Mouse (Mus musculus) subcutaneous adipose tissue, adult 2 months (tissue): ENCODE results near the gene Kdelc2. TPM values are rescaled to one million over a fixed set of nuclear protein-coding genes. Genes with fewer than 3 reads are reported as not detected.

ENCODE experiments used
- polyA plus RNA-seq: library from polyadenylated mRNA; depleted of rRNA; stranded (reverse); fragments of >200 nt; gene quantifications from 2 replicates; pipeline ENCODE4 v1.2.3, GENCODE M21; 2012; ENCODE audit warnings: low replicate concordance; rRNA removed

Kdelc2 gene
- 8.2 and 18.1 TPM in 2 replicates for polyA plus RNA-seq

GRCm38 (mm10) chr9:53383951-53384866, at the start of gene Kdelc2:
Gene Kdelc2 (plus strand): TSS chr9:53384025.

GRCm38 (mm10) chr9:53402291-53402711, 18.5 kb downstream of the Kdelc2 start, which contains the start of gene 4930550C14Rik:
Gene 4930550C14Rik (plus strand): TSS chr9:53402325.

Other genes with a start within 250 kb of the Kdelc2 start
- gene Ddx10, start 136.0 kb upstream of the Kdelc2 start, polyA plus RNA-seq, result 2.5 and 3.5 TPM in 2 replicates
- 0.06 and 1.5 TPM in 2 replicates for gene Exph5, start 82.4 kb upstream of the Kdelc2 start, polyA plus RNA-seq
- 0.53 and 1.3 TPM in 2 replicates for gene 4930550C14Rik, start 18.3 kb downstream of the Kdelc2 start, polyA plus RNA-seq
- 1.9 and 3.8 TPM in 2 replicates for gene Atm, start 152.7 kb downstream of the Kdelc2 start, polyA plus RNA-seq
- 3.8 and 4.6 TPM in 2 replicates for gene Npat, start 153.0 kb downstream of the Kdelc2 start, polyA plus RNA-seq
- 52.8 and 88.5 TPM in 2 replicates for gene Acat1, start 226.4 kb downstream of the Kdelc2 start, polyA plus RNA-seq